Mouse (Mus musculus) CD4-positive, CD25-positive, alpha-beta regulatory T cell, adult 9 weeks (primary cell): ENCODE measurements around the gene Olfr1323. TPM values are rescaled to one million over a fixed set of nuclear protein-coding genes. Genes with fewer than 3 reads are reported as not detected.

Experiments
- polyA plus RNA-seq: library from polyadenylated mRNA; unstranded; fragments of 100-300 nt; shearing (Covaris generic); gene quantifications from one replicate; pipeline ENCODE4 v1.2.1, GENCODE M21; 2017

The Olfr1323 gene
- polyA plus RNA-seq, result not detected

GRCm38 (mm10) chrX:50019259-50019658 lies at the start of gene Olfr1323:
Gene Olfr1323, minus strand, starts transcription at chrX:50019359.

Other genes starting within 250 kb of the Olfr1323 start
- not detected for gene Igsf1, start 221.6 kb downstream of the Olfr1323 start, polyA plus RNA-seq
- gene Olfr1322, start 127.9 kb downstream of the Olfr1323 start, polyA plus RNA-seq, result 0.11 TPM